7 mouse cellular contexts compared by ENCODE assay signal in genomic region chr1:21962083-21962471, GRCm38 (mm10). TPM values are rescaled to one million over a fixed set of nuclear protein-coding genes. Genes with fewer than 3 reads are reported as not detected.
DNase-seq lines count a peak whose midpoint lies in the region; ATAC-seq and TF ChIP-seq lines count a peak whose summit lies in the region.

No protein-coding gene starts in this region.

- peaks cover 23% of the 10 kb centered on the region; the same call in 1 of the 2 replicates for H3K27me3 ChIP-seq in forebrain, embryonic 13.5 days
- peaks cover 10% of the 10 kb centered on the region for H3K27me3 ChIP-seq in liver, embryonic 11.5 days (replicated peaks; ENCODE audit: control insufficient read depth, insufficient read depth, low read length)

- no peak overlapping the region for H3K9ac ChIP-seq in ES-E14 (ENCODE audit: insufficient read depth, low read depth, low read length, poor library complexity, severe bottlenecking)
- peak overlapping the region; percentile 70 for H3K9ac ChIP-seq in forebrain, embryonic 13.5 days
- peak overlapping the region; percentile 64 for H3K9ac ChIP-seq in liver, embryonic 11.5 days (ENCODE audit: low read depth, low read length)

- H3K4me2 ChIP-seq in forebrain, embryonic 13.5 days = peak overlapping the region; percentile 96
- H3K4me2 ChIP-seq in liver, embryonic 11.5 days = peak overlapping the region; percentile 89

- in situ Hi-C loops in ES-E14 (cut with MboI; ENCODE audit: low sequenced_read_pairs in 2 of 2, unreplicated experiment in 2 of 2) = no loop called here

- no peaks in the 10 kb centered on the region for H3K9me3 ChIP-seq in ES-E14 (ENCODE audit: control insufficient read depth, insufficient read depth, low read depth, low read length)
- H3K9me3 ChIP-seq in forebrain, embryonic 13.5 days (replicated peaks) = no peaks in the 10 kb centered on the region
- H3K9me3 ChIP-seq in liver, embryonic 11.5 days (ENCODE audit: control insufficient read depth, low read length) = no peaks in the 10 kb centered on the region

- no peaks in the 10 kb centered on the region for H3K36me3 ChIP-seq in ES-E14 (ENCODE audit: control insufficient read depth, insufficient read depth, low read length, poor library complexity, severe bottlenecking)
- H3K36me3 ChIP-seq in forebrain, embryonic 13.5 days (ENCODE audit: poor library complexity, severe bottlenecking) = no peaks in the 10 kb centered on the region
- H3K36me3 ChIP-seq in liver, embryonic 11.5 days (ENCODE audit: control insufficient read depth, insufficient read depth, low read length) = no peaks in the 10 kb centered on the region

- no peak overlapping the region for H3K27ac ChIP-seq in ES-E14 (ENCODE audit: insufficient read depth, low read depth, low read length, poor library complexity, severe bottlenecking)
- H3K27ac ChIP-seq in forebrain, embryonic 13.5 days = no peak overlapping the region
- H3K27ac ChIP-seq in liver, embryonic 11.5 days (ENCODE audit: low read depth, low read length) = no peak overlapping the region

- H3K4me1 ChIP-seq in ES-E14 (ENCODE audit: control insufficient read depth in 2 of 2, insufficient read depth in 2 of 2, low read length in 2 of 2, poor library complexity in 1 of 2) = no peaks in the 10 kb centered on the region; a peak in 1 of 4 replicates
- H3K4me1 ChIP-seq in forebrain, embryonic 13.5 days = peaks cover 15% of the 10 kb centered on the region
- peaks cover 14% of the 10 kb centered on the region for H3K4me1 ChIP-seq in liver, embryonic 11.5 days (replicated peaks; ENCODE audit: control insufficient read depth, insufficient read depth, low read length)

- ATAC-seq in forebrain, embryonic 13.5 days = peak; percentile 33
- peak; percentile 31; the same call in 1 of the 2 replicates for ATAC-seq in liver, embryonic 11.5 days (replicated peaks; ENCODE audit: low FRiP score)

- H3K4me3 ChIP-seq in ES-E14 (ENCODE audit: insufficient read depth in 1 of 2, low read depth in 1 of 2, low read length in 2 of 2, poor library complexity in 1 of 2, severe bottlenecking in 1 of 2) = peak overlapping the region; percentile 67 to 70
- peak overlapping the region; percentile 66 for H3K4me3 ChIP-seq in forebrain, embryonic 13.5 days
- peak overlapping the region; percentile 70 for H3K4me3 ChIP-seq in liver, embryonic 11.5 days (ENCODE audit: low read depth, low read length)

- under 1% methylated on average over 18 of the region's 19 CpGs for WGBS in forebrain, embryonic 13.5 days
- WGBS in liver, embryonic 11.5 days = 2% methylated on average over 19 of the region's 19 CpGs

- peak; percentile 28 for DNase-seq in CD4-positive helper T cell, adult 2 months (ENCODE audit: low read depth, low spot score)
- DNase-seq in ES-E14 (ENCODE audit: low read depth, low spot score) = peak; percentile 17
- peak; percentile 42 for DNase-seq in induced T-regulatory cell, adult 2 months (ENCODE audit: low read depth)
- DNase-seq in liver, embryonic 11.5 days (ENCODE audit: low spot score) = no peak
- DNase-seq in naive thymus-derived CD4-positive, alpha-beta T cell, adult 2 months (ENCODE audit: low read depth) = peak; percentile 32
- peak; percentile 44 for DNase-seq in testis, postnatal 10 days (ENCODE audit: low spot score)

TF ChIP-seq in ES-E14, 5 proteins besides CTCF, POLR2A, EP300 and RAD21:
- TF ChIP-seq ZC3H11A (IDR thresholded peaks at IDR 0.05; ENCODE audit: borderline replicate concordance, low read depth, low read length) (no peak), CHD2 (IDR thresholded peaks at IDR 0.05; ENCODE audit: low read depth, low read length) (no peak), MAFK (IDR thresholded peaks at IDR 0.05; ENCODE audit: insufficient read depth, low read depth, low read length) (no peak), HCFC1 (IDR thresholded peaks at IDR 0.05; ENCODE audit: borderline replicate concordance, insufficient read depth, low read length) (no peak), ZNF384 (IDR thresholded peaks at IDR 0.05; ENCODE audit: low read depth, low read length) (no peak)
TF ChIP-seq in ES-E14: peak in this region for 0.

RNA-seq across cellular contexts. Expression of gene Kcnq5, which starts 0.3 kb away (rescaled TPM):
- total RNA-seq in ES-E14 (2012; rRNA removed) = 0.45 and 0.63 TPM in 2 replicates
- 0.72 and 0.97 TPM in 2 replicates for polyA plus RNA-seq in forebrain, embryonic 13.5 days (2015; fragmentation: Nextera tagmentation; extraction: Ambion mirVana)
- 2.0 and 2.2 TPM in 2 replicates for polyA plus RNA-seq in liver, embryonic 11.5 days (2014; fragmentation: Nextera tagmentation; extraction: Ambion mirVana)
